Mouse (Mus musculus) embryonic stem cell, embryonic (primary cell): ENCODE data around the gene Leng8.

Experiments used
- CTCF ChIA-PET, 4 experiments: fragments of 300-600 bp in 2 of 4; fragments of 350-600 bp in 2 of 4; sonication (Branson Sonifier 250); formaldehyde crosslinking; loops; one replicate each; lab custom pipeline; 2022; ENCODE audit warnings: inconsistent platforms in 2 of 4; lab: Charles Lee
- POLR2A ChIA-PET, 4 experiments: fragments of 300-600 bp in 2 of 4; fragments of 350-600 bp in 2 of 4; sonication (Branson Sonifier 250); formaldehyde crosslinking; loops; one replicate each; lab custom pipeline; 2022; ENCODE audit warnings: antibody characterized with exemption in 4 of 4, inconsistent platforms in 1 of 4; lab: Charles Lee

The Leng8 gene

GRCm38 (mm10) chr7:4138181-4138580 is 1.3 kb downstream of the Leng8 start:
- POLR2A ChIA-PET: interaction anchor here in 3 of 4 experiments (0.9 to 18.6 kb wide), 14 partner anchors 7 to 493 kb away, joined by 3 to 273 read pairs (median 26); partner anchors contain the start of genes Leng9 (in 3 of the 3), Cdc42ep5 (in 2 of the 3), Cnot3 (in 1 of the 3) and Ttyh1 (in 1 of the 3)

DNA sequence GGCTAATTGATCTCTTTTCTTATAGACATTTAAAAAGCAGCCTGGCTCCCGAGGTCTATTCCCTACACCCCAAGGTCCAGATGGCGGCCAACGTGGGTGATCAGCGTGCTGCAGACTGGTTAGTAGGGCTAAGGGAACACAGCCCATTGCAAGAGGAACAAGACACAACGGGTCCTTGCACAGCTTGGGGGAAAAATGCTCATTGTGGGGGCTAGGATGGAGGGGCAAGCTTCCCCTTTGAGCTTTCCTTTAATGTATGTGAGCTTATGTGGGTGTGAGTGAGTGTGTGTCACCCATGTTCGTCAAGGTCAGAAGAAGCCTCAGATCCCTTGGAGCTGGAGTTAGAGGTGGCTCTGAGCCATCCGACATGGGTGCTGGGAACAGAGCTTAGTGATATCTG is 1.8 kb downstream of the Leng8 start:
- ChIA-PET POLR2A (interaction anchor here in 3 of 4 experiments (0.9 to 18.6 kb wide), 13 partner anchors 8 to 493 kb away, joined by 3 to 273 read pairs (median 22); partner anchors contain the start of genes Leng9 (in 3 of the 3), Cnot3 (in 1 of the 3) and Ttyh1 (in 1 of the 3)), CTCF (interaction anchor here in 2 of 4 experiments (0.5 to 0.9 kb wide), 3 partner anchors 14 to 333 kb away, joined by 3 read pairs; no protein-coding TSS in a partner anchor)

More at GRCm38 (mm10) chr7:4138181-4138580, 1.3 kb downstream of the Leng8 start:
- CTCF ChIA-PET: interaction anchor here in 2 of 4 experiments (0.8 to 0.9 kb wide), 2 partner anchors 289 to 333 kb away, joined by 3 read pairs; no protein-coding TSS in a partner anchor

- CTCF ChIA-PET: interaction anchor here in 1 of 4 experiments (0.5 to 0.9 kb wide), 2 partner anchors 22 to 332 kb away, joined by 3 read pairs; no protein-coding TSS in a partner anchor
- POLR2A ChIA-PET: interaction anchor here in 3 of 4 experiments (0.5 to 18.6 kb wide), 15 partner anchors 7 to 494 kb away, joined by 3 to 273 read pairs (median 7); partner anchors contain the start of genes Leng9 (in 3 of the 3), Cnot3 (in 1 of the 3) and Ttyh1 (in 1 of the 3)
Measured at GRCm38 (mm10) chr7:4139391-4139790, 2.6 kb downstream of the Leng8 start.

GRCm38 (mm10) chr7:4141648-4142325 is 4.9 kb downstream of the Leng8 start:
- ChIA-PET POLR2A (interaction anchor here in 3 of 4 experiments (0.8 to 18.6 kb wide), 11 partner anchors 8 to 448 kb away, joined by 3 to 273 read pairs (median 5); partner anchors contain the start of genes Leng9 (in 3 of the 3), Cdc42ep5 (in 1 of the 3) and Ttyh1 (in 1 of the 3)), CTCF (interaction anchor here in 2 of 4 experiments (0.8 to 1.3 kb wide), 3 partner anchors 22 to 372 kb away, joined by 3 to 4 read pairs (median 3); partner anchors contain the start of gene Ttyh1 (in 1 of the 2))

DNA sequence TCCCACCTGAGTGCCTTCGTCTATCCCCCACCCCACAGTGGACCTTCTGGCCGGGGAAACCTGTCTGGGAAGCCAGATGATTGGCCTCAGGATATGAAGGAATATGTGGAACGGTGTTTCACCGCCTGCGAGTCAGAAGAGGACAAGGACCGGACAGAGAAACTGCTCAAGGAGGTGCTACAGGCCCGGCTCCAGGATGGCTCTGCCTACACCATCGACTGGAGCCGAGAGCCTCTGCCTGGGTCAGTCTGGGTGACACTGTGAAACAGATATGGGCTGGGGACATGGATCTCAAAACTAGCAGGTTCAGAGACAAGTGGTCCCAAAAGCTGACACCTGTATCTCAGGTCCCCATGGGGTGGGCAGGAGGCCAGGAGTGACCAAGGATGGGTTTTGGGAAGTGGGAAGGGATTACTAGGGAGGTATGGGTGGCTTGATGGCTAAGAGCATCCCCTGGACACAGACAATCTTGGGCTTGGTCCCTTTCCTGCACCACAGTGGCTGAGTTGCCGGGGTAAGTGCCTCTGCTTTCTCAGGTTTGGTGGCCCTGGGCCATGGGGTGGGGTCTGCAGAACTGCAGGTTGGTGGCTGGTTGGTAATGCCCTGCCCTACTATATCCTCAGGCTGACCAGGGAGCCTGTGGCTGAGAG is 6.1 kb downstream of the Leng8 start:
- CTCF ChIA-PET: interaction anchor here in 1 of 4 experiments (0.6 to 2.5 kb wide), 3 partner anchors 12 to 371 kb away, joined by 3 to 11 read pairs (median 3); partner anchors contain the start of gene Cdc42ep5
- POLR2A ChIA-PET: interaction anchor here in 1 of 4 experiments (1.0 to 18.6 kb wide), 4 partner anchors 7 to 449 kb away, joined by 4 to 273 read pairs (median 49); partner anchors contain the start of genes Leng8 and Ttyh1

DNA sequence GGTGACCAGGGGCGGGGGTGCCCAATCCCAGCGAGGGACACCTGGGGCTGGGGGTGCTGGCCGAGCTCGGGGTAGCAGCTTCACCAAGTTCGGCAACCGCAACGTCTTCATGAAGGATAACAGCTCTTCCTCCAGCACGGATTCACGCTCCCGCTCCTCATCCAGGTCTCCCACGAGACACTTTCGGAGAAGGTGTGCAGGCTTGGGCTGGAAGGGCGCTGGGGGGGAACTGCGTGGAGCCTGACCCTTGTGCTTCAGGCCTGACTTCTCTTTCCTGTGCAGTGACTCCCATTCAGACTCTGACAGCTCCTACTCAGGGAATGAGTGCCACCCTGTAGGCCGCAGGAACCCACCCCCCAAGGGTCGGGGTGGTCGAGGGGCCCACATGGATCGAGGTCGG is 6.7 kb downstream of the Leng8 start:
- POLR2A ChIA-PET: interaction anchor here in 2 of 4 experiments (1.4 to 18.6 kb wide), 7 partner anchors 6 to 21 kb away, joined by 3 to 273 read pairs (median 8); partner anchors contain the start of genes Leng8 (in 2 of the 2) and Ttyh1 (in 1 of the 2)
- CTCF ChIA-PET: interaction anchor here in 2 of 4 experiments (0.6 to 2.5 kb wide), 5 partner anchors 12 to 284 kb away, joined by 3 to 11 read pairs (median 3); partner anchors contain the start of gene Cdc42ep5 (in 1 of the 2)

DNA sequence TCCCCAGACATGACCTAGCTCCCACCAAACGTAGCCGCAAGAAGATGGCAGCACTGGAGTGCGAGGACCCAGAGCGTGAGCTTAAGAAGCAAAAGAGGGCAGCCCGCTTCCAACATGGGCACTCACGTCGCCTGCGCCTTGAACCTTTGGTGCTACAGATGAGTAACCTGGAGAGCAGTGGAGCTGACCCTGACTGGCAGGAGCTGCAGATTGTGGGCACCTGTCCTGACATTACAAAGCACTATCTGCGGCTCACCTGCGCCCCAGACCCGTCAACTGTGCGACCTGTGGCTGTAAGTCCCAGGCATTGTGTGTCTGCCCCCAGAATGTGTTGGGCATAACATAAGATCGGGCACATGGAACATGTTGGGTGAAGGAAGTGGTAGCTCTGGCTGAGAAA is 7.2 kb downstream of the Leng8 start:
- CTCF ChIA-PET: interaction anchor here in 3 of 4 experiments (0.5 to 2.5 kb wide), 5 partner anchors 11 to 756 kb away, joined by 3 to 11 read pairs (median 3); no protein-coding TSS in a partner anchor
- POLR2A ChIA-PET: interaction anchor here in 2 of 4 experiments (0.7 to 18.6 kb wide), 9 partner anchors 7 to 439 kb away, joined by 3 to 273 read pairs (median 7); partner anchors contain the start of genes Leng8 (in 2 of the 2) and Ttyh1 (in 1 of the 2)

- ChIA-PET POLR2A (interaction anchor here in 3 of 4 experiments (0.6 to 18.6 kb wide), 16 partner anchors 8 to 452 kb away, joined by 3 to 273 read pairs (median 8); partner anchors contain the start of genes Leng8 (in 2 of the 3), Cdc42ep5 (in 1 of the 3), Mboat7 (in 1 of the 3) and Tsen34 (in 1 of the 3)), CTCF (interaction anchor here (1.1 to 2.7 kb wide), 11 partner anchors 8 to 538 kb away, joined by 3 to 11 read pairs (median 7); partner anchors contain the start of gene Leng8 (in 2 of the 4))
Measured at GRCm38 (mm10) chr7:4144766-4145551, 8.1 kb downstream of the Leng8 start.

DNA sequence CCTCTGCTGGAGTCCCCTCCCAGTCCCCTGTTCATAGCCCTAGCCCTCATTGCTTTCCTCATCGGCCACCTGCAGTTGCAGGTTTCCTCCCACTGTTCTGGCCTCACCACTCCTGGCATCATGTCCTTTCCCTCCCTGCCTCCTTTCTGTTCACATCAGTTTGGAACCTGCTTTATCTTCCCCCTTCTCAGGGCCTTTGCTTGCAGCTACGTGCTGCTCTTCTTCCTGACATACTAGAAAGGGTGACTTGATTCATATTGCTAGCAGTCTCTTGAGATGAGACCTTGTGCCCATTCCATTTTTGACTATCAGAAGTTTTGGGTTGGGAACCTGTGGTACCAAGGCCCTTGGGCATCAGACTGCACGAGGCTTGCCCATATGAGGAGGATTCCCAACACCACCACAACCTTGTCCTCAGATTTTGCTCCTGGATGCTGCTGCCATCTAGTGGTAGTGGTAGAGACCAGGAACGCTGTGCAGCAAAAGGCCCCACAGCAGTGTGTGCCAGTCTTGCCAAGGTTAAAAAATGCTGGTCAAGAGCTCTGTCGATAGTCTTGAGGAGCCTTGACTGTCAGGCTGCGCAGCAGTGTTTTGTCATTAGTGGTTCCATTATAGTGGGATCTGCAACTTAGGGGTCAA is 8.8 kb downstream of the Leng8 start:
- ChIA-PET CTCF (interaction anchor here (0.5 to 2.7 kb wide), 14 partner anchors 9 to 766 kb away, joined by 3 to 11 read pairs (median 7); partner anchors contain the start of gene Leng8 (in 2 of the 4)), POLR2A (interaction anchor here in 3 of 4 experiments (0.6 to 18.6 kb wide), 20 partner anchors 8 to 731 kb away, joined by 3 to 273 read pairs (median 6); partner anchors contain the start of genes Leng8 (in 3 of the 3), Cdc42ep5 (in 1 of the 3), Isoc2a (in 1 of the 3) and Mboat7 (in 1 of the 3))

- CTCF ChIA-PET: interaction anchor here (0.5 to 2.7 kb wide), 14 partner anchors 9 to 767 kb away, joined by 3 to 11 read pairs (median 6); partner anchors contain the start of gene Leng8 (in 2 of the 4)
- POLR2A ChIA-PET: interaction anchor here in 3 of 4 experiments (0.5 to 18.6 kb wide), 26 partner anchors 9 to 730 kb away, joined by 3 to 273 read pairs (median 4); partner anchors contain the start of genes Leng8 (in 3 of the 3), Cdc42ep5 (in 2 of the 3), Mboat7 (in 2 of the 3) and Tsen34 (in 2 of the 3)
Measured at GRCm38 (mm10) chr7:4146241-4147180, 9.7 kb downstream of the Leng8 start.

DNA sequence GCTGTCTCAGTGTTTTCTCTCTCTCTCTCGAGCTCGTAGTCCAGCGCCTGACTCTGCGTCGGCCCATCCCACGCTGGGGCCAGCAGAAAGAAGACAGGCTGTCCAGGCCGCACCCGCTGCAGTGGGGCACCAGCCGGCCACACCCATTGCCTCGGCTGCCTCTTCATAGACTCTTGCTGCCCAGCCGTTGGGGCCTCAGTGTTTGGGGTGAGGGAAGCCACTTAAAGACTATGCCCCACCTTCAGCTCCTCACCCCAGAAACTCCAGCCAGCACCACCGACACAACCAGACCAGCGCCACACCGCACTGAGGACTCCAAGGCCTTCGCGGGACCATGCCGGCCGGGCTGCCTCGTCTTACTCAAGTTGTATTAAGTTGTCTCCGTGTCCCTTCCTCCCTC is 10.5 kb downstream of the Leng8 start:
- CTCF ChIA-PET: interaction anchor here in 2 of 4 experiments (1.6 to 2.4 kb wide), 4 partner anchors 11 to 280 kb away, joined by 6 to 8 read pairs (median 7); partner anchors contain the start of gene Leng8 (in 1 of the 2)
- POLR2A ChIA-PET: interaction anchor here (0.6 to 18.6 kb wide), 19 partner anchors 8 to 958 kb away, joined by 3 to 273 read pairs (median 8); partner anchors contain the start of genes Leng8 (in 3 of the 4), Cdc42ep5 (in 2 of the 4), Mboat7 (in 2 of the 4) and Tsen34 (in 2 of the 4)

DNA sequence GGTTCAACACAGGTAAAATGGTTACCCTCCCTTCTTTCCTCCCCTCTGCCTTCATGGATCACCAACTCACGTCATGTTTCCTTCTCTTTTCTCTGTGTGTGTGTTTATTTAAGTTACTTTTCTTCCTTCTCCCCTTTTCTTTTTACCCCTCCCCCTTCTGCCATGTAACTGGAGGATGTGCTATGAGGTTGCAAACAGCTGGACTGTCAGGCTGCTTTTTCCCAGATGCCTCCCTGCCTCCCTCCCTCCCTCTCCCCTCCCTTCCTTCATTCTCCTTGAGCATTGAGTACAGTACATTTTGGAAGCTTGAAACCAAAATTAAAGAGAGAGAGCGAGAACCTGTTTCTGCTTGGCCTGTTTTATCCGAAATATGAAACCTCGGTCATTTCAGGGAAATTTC is 11.0 kb downstream of the Leng8 start:
- ChIA-PET POLR2A (interaction anchor here (0.6 to 18.6 kb wide), 22 partner anchors 10 to 958 kb away, joined by 3 to 273 read pairs (median 8); partner anchors contain the start of genes Leng8 (in 3 of the 4), Cdc42ep5 (in 2 of the 4), Mboat7 (in 2 of the 4) and Tsen34 (in 2 of the 4)), CTCF (interaction anchor here in 2 of 4 experiments (0.7 to 2.0 kb wide), 4 partner anchors 17 to 320 kb away, joined by 3 to 7 read pairs (median 5); no protein-coding TSS in a partner anchor)

- POLR2A ChIA-PET: interaction anchor here in 3 of 4 experiments (0.5 to 18.6 kb wide), 22 partner anchors 8 to 664 kb away, joined by 3 to 273 read pairs (median 10); partner anchors contain the start of genes Leng8 (in 3 of the 3), Cdc42ep5 (in 2 of the 3), Mboat7 (in 2 of the 3) and Tsen34 (in 2 of the 3)
- CTCF ChIA-PET: interaction anchor here in 2 of 4 experiments (0.7 to 1.6 kb wide), 3 partner anchors 279 to 320 kb away, joined by 3 to 6 read pairs (median 4); no protein-coding TSS in a partner anchor
Measured at GRCm38 (mm10) chr7:4148341-4149208, 11.7 kb downstream of the Leng8 start.
